Mouse (Mus musculus) heart, embryonic 14.5 days (tissue): ENCODE data around the gene Cul4a. TPM values are rescaled to one million over a fixed set of nuclear protein-coding genes. Genes with fewer than 3 reads are reported as not detected.

Experiments
- ATAC-seq: fragments of 200-750 bp; cut with Nextera tagmentation; 2 replicates; pipeline ENCODE4 v1.8.0; 2017; ENCODE audit warnings: low read depth, moderate TSS enrichment; ENCODE audit not compliant: insufficient number of reproducible peaks, insufficient read depth, low FRiP score
- H3K27ac ChIP-seq, 2 experiments: fragments of 200-500 bp in 1 of 2; fragments of 300-500 bp in 1 of 2; sonication (generic) in 1 of 2; replicated peaks in 1 of 2; 2 replicates each; pipeline ENCODE4 v1.5.1; 2012 to 2014; ENCODE audit warnings: low read depth in 2 of 2, low read length in 2 of 2, control low read depth in 1 of 2, mild to moderate bottlenecking in 1 of 2, mixed read lengths in 1 of 2; ENCODE audit not compliant: control insufficient read depth in 1 of 2, insufficient read depth in 1 of 2
- H3K27me3 ChIP-seq: fragments of 300-500 bp; sonication (generic); 2 replicates; pipeline ENCODE4 v1.6.1; 2014; ENCODE audit warnings: mild to moderate bottlenecking, low read length, control low read depth; ENCODE audit not compliant: control insufficient read depth, insufficient read depth
- H3K36me3 ChIP-seq: fragments of 300-500 bp; sonication (generic); 2 replicates; pipeline ENCODE4 v1.6.1; 2014; ENCODE audit warnings: mild to moderate bottlenecking, control low read depth, low read length, mixed read lengths; ENCODE audit not compliant: control insufficient read depth, insufficient read depth
- H3K4me1 ChIP-seq, 2 experiments: fragments of 200-500 bp in 1 of 2; fragments of 300-500 bp in 1 of 2; sonication (generic) in 1 of 2; 2 replicates each; pipeline ENCODE4 v1.6.1; 2012 to 2014; ENCODE audit warnings: low read length in 2 of 2, control low read depth in 1 of 2, mixed read lengths in 1 of 2; ENCODE audit not compliant: control insufficient read depth in 2 of 2, insufficient read depth in 2 of 2
- H3K4me2 ChIP-seq: fragments of 300-500 bp; sonication (generic); 2 replicates; pipeline ENCODE4 v1.6.1; 2014; ENCODE audit warnings: mild to moderate bottlenecking, low read length
- H3K4me3 ChIP-seq, 2 experiments: fragments of 200-500 bp in 1 of 2; fragments of 300-500 bp in 1 of 2; sonication (generic) in 1 of 2; 2 replicates each; pipeline ENCODE4 v1.5.1; 2012 to 2014; ENCODE audit warnings: low read length in 2 of 2, mild to moderate bottlenecking in 2 of 2, control low read depth in 1 of 2, low read depth in 1 of 2, moderate library complexity in 1 of 2; ENCODE audit not compliant: control insufficient read depth in 1 of 2, insufficient read depth in 1 of 2
- H3K9ac ChIP-seq: fragments of 300-500 bp; sonication (generic); 2 replicates; pipeline ENCODE4 v1.6.1; 2014; ENCODE audit warnings: mild to moderate bottlenecking, low read length
- H3K9me3 ChIP-seq: fragments of 300-500 bp; sonication (generic); 2 replicates; pipeline ENCODE4 v1.6.1; 2016; ENCODE audit warnings: low read length, control low read depth; ENCODE audit not compliant: control insufficient read depth
- WGBS: fragments of 180-500 bp; shearing (Covaris S2); extraction: QIAGEN DNeasy Blood & Tissue Kit; methylation state at CpG from one replicate; pipeline ENCODE4 v1.1.7; 2014; 5-methylcytosine and 5-hydroxymethylcytosine counted together
- microRNA counts: library from miRNA; unstranded; fragments of <30 nt; microRNA quantifications from one replicate; lab custom pipeline; 2016
- microRNA-seq: library from miRNA; unstranded; fragments of <30 nt; microRNA quantifications from one replicate; pipeline ENCODE4, GENCODE M21; 2016
- polyA plus RNA-seq: library from polyadenylated mRNA; unstranded; fragments of >200 nt; fragmentation: Nextera tagmentation; extraction: Ambion mirVana; gene quantifications from 2 replicates; pipeline ENCODE4 v1.2.1, GENCODE M21; 2014

Gene Cul4a
- polyA plus RNA-seq, 1 experiment from 2014 or later: 109 TPM

- ATAC-seq: no peak
- no peak overlapping the region for H3K4me3 ChIP-seq
- H3K27ac ChIP-seq: no peak overlapping the region
- H3K27me3 ChIP-seq: no peaks in the 10 kb centered on the region
- H3K9me3 ChIP-seq: no peaks in the 10 kb centered on the region
- 71% methylated on average over 1 of the region's 1 CpGs for WGBS
- H3K36me3 ChIP-seq: peaks cover 19% of the 10 kb centered on the region; the same call in 1 of the 2 replicates
- H3K4me2 ChIP-seq: no peak overlapping the region
- no peaks in the 10 kb centered on the region for H3K4me1 ChIP-seq
- no peak overlapping the region for H3K9ac ChIP-seq
These were observed 83.4 kb downstream of the Cul4a start for GRCm38 (mm10) chr8:13188857-13189256.

- no peaks in the 10 kb centered on the region for H3K9me3 ChIP-seq
- H3K4me1 ChIP-seq: no peaks in the 10 kb centered on the region
- no peak overlapping the region for H3K9ac ChIP-seq
- ATAC-seq: no peak
- no peak overlapping the region for H3K27ac ChIP-seq
- whole genome bisulfite sequencing: 93% methylated on average over 8 of the region's 8 CpGs
- H3K36me3 ChIP-seq: peaks cover 10% of the 10 kb centered on the region; the same call in 1 of the 2 replicates
- no peak overlapping the region for H3K4me2 ChIP-seq
- H3K27me3 ChIP-seq: no peaks in the 10 kb centered on the region
- H3K4me3 ChIP-seq: no peak overlapping the region
These were observed 84.8 kb downstream of the Cul4a start for GRCm38 (mm10) chr8:13190235-13190634.

GRCm38 (mm10) chr8:13194818-13195217 is 89.4 kb downstream of the Cul4a start:
- no peak overlapping the region for H3K4me2 ChIP-seq
- H3K4me1 ChIP-seq: peaks cover 0 to 2% of the 10 kb centered on the region in 2 experiments; a peak in 1 of 4 replicates
- no peak overlapping the region for H3K4me3 ChIP-seq
- no peak for ATAC-seq
- peaks cover 6% of the 10 kb centered on the region for H3K27me3 ChIP-seq
- 55% methylated on average over 10 of the region's 10 CpGs for WGBS
- no peak overlapping the region for H3K27ac ChIP-seq
- H3K36me3 ChIP-seq: no peaks in the 10 kb centered on the region
- H3K9me3 ChIP-seq: no peaks in the 10 kb centered on the region
- no peak overlapping the region for H3K9ac ChIP-seq

GRCm38 (mm10) chr8:13197493-13197892 is 92.1 kb downstream of the Cul4a start:
- 83% methylated on average over 5 of the region's 5 CpGs for WGBS
- H3K4me1 ChIP-seq: peaks cover 4 to 9% of the 10 kb centered on the region in 2 experiments; a peak in 3 of 4 replicates
- H3K9ac ChIP-seq: no peak overlapping the region
- H3K27ac ChIP-seq: no peak overlapping the region
- H3K27me3 ChIP-seq: peaks cover 12% of the 10 kb centered on the region
- no peaks in the 10 kb centered on the region for H3K36me3 ChIP-seq
- no peak overlapping the region for H3K4me3 ChIP-seq
- no peak for ATAC-seq
- no peaks in the 10 kb centered on the region for H3K9me3 ChIP-seq
- no peak overlapping the region for H3K4me2 ChIP-seq

MicroRNA genes within 50 kb of the gene (microRNA counts, 519-probe panel; counts per million panel counts)
- 322 counts per million, percentile 70 among the panel's probes with 10 or more counts for microRNA mmu-miR-1968 (lab: Ali Mortazavi, UCI)

Small RNA genes within 50 kb of the gene (microRNA-seq; reads per million reads assigned to microRNA genes)
- gene Mir1968: 29.1 reads per million, percentile 35 among the genes with 10 or more reads in this experiment
- gene Mir7065: not detected

Other genes starting within 250 kb of the Cul4a start
- gene Mcf2l, start 231.8 kb upstream of the Cul4a start, polyA plus RNA-seq: 12.4 and 13.4 TPM in 2 replicates
- not detected in 2 replicates for gene F7, start 79.6 kb upstream of the Cul4a start, polyA plus RNA-seq
- 0.96 and 1.2 TPM in 2 replicates for gene F10, start 68.3 kb upstream of the Cul4a start, polyA plus RNA-seq
- gene Proz, start 44.7 kb upstream of the Cul4a start, polyA plus RNA-seq: 0.28 and 0.54 TPM in 2 replicates
- 22.5 and 23.2 TPM in 2 replicates for gene Pcid2, start 162 bp upstream of the Cul4a start, polyA plus RNA-seq
- gene Lamp1, start 53.5 kb downstream of the Cul4a start, polyA plus RNA-seq: 355 and 361 TPM in 2 replicates
- 19.6 and 21.3 TPM in 2 replicates for gene Grtp1, start 95.0 kb downstream of the Cul4a start, polyA plus RNA-seq
- gene Adprhl1, start 148.5 kb downstream of the Cul4a start, polyA plus RNA-seq: 225 and 239 TPM in 2 replicates
- gene Dcun1d2, start 182.5 kb downstream of the Cul4a start, polyA plus RNA-seq: 30.4 and 30.9 TPM in 2 replicates
- gene Tmco3, start 182.6 kb downstream of the Cul4a start, polyA plus RNA-seq: 37.2 and 39.6 TPM in 2 replicates
- gene Tfdp1, start 233.1 kb downstream of the Cul4a start, polyA plus RNA-seq: 79.0 and 82.2 TPM in 2 replicates